Mouse (Mus musculus): Measurements from ENCODE around the gene Ift74.

DNA sequence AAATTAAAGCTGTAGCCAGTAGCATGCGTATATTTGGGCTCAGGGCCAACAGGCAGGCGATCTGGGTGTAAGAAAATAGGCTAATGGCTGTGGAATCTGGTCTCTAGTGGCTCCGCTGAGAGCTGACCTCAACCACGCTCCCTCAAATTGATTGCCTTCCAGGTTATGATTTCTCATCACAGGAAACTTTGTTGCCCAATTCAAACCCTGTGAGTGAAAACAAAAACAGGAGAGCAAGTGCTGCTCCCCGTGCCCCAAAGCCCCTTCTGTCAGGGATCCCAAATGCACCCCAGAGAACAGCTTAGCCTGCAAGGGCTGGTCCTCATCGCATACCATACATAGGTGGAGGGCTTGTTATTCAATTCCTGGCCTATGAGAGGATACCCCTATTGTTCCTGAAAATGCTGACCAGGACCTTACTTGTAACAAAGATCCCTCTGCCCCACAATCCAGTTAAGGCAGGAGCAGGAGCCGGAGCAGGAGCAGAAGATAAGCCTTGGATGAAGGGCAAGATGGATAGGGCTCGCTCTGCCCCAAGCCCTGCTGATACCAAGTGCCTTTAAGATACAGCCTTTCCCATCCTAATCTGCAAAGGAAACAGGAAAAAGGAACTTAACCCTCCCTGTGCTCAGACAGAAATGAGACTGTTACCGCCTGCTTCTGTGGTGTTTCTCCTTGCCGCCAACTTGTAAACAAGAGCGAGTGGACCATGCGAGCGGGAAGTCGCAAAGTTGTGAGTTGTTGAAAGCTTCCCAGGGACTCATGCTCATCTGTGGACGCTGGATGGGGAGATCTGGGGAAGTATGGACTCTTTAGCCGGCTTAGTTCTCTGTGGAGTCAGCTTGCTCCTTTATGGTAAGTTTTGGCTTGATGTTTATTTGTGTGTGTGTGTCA is 124.8 kb downstream of the Ift74 start, which contains the start of gene Tek:
- TF ChIP-seq CTCF (IDR thresholded peaks at IDR 0.05; ENCODE audit: borderline replicate concordance, insufficient read depth, low read length): no peak
- TF ChIP-seq POLR2A (IDR thresholded peaks at IDR 0.05; ENCODE audit: low read depth, low read length): no peak
